Mouse (Mus musculus) heart, adult 2 months (tissue): ENCODE data around the gene Enkur.

Experiments used
- CTCF ChIP-seq: fragments of 200-600 bp; IDR thresholded peaks from 2 replicates; pipeline ENCODE4 v1.8.1; 2022; ENCODE audit warnings: antibody characterized with exemption, mild to moderate bottlenecking, moderate library complexity
- POLR2A ChIP-seq: fragments of 200-500 bp; IDR thresholded peaks from 2 replicates; pipeline ENCODE4 v1.6.1; 2011; ENCODE audit warnings: mild to moderate bottlenecking, low read depth, low read length, control low read depth; ENCODE audit not compliant: insufficient read depth

DNA sequence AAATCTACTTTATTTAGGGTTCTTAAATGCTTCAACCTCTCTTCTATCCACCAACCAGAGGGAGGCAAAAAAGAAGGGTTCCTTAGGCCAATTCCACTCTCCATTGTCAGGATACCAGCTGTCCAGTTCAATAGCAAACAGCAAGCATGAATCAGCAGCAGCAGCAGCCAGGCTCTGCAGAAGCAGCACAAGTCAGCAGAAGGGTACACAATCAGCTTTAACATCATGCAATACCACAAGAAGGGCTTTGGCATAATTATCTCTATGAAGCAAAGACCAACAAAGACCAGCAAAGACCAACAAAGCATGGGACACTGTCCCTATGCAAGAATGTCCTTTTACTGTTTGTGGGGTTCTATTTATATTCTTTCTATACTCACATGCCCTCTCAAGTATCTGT, 49.1 kb upstream of the Enkur start:
- no peak for TF ChIP-seq CTCF
- no peak for TF ChIP-seq POLR2A
